Mouse (Mus musculus) embryonic fibroblast, embryonic 13.5 days (primary cell): ENCODE measurements around the gene Ipo11.

Experiments
- CTCF ChIP-seq: IDR thresholded peaks from 2 replicates; pipeline ENCODE4 v1.5.1; 2011; ENCODE audit warnings: mild to moderate bottlenecking, control low read depth, low read length, moderate library complexity, borderline replicate concordance; ENCODE audit not compliant: insufficient read depth
- POLR2A ChIP-seq: IDR thresholded peaks from 2 replicates; pipeline ENCODE4 v1.6.1; 2011; ENCODE audit warnings: low read depth, mild to moderate bottlenecking, control low read depth, low read length, moderate library complexity

- TF ChIP-seq POLR2A (no peak), CTCF (no peak)
Observed at GRCm38 (mm10) chr13:106929201-106929600, 7.6 kb downstream of the Ipo11 start.
